Mouse (Mus musculus): ENCODE data around the gene Tomm22.

- no peak for TF ChIP-seq POLR2A (IDR thresholded peaks at IDR 0.05; ENCODE audit: control insufficient read depth, low read depth, low read length)
- no peak for TF ChIP-seq CTCF (IDR thresholded peaks at IDR 0.05; ENCODE audit: control insufficient read depth, insufficient read depth, insufficient replicate concordance, low read depth, low read length)
Observed at GRCm38 (mm10) chr15:79697558-79698187, 27.0 kb downstream of the Tomm22 start.
